Mouse (Mus musculus): ENCODE results near the gene Camk1g.

DNA sequence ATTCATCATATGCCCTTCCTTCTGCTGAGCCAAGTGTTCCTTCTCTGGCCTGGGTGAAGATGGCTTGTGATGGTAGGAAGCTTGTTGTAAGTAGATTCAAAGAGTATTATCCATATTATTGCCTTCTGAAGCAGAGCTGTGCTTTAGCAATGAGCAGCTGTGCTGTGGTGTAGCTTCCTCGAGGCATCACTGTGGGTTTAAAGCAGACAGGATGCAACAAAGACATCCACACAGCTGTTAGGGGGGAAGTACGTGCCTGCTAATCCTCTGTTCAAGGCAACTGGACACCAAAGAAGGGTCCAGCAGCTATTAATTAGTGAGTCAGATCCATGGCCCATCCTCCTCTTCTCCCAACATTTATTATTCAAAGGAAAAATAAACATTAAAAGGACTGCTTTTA is 25.1 kb downstream of the Camk1g start:
- no peak for TF ChIP-seq CTCF (IDR thresholded peaks at IDR 0.05; ENCODE audit: low read depth, low read length)
- TF ChIP-seq GATA1 (IDR thresholded peaks at IDR 0.05; ENCODE audit: borderline replicate concordance, low read length) = no peak
- no peak for TF ChIP-seq POLR2AphosphoS5 (IDR thresholded peaks at IDR 0.05; ENCODE audit: insufficient replicate concordance, low read depth, low read length)
- no peak for TF ChIP-seq TAL1 (conservative IDR thresholded peaks at IDR 0.05; ENCODE audit: low read depth, low read length)
- no peak for TF ChIP-seq GATA2 (IDR thresholded peaks at IDR 0.05; ENCODE audit: borderline replicate concordance, low read depth, low read length)
